Mouse (Mus musculus): ENCODE results near the gene Gse1. TPM values are rescaled to one million over a fixed set of nuclear protein-coding genes. Genes with fewer than 3 reads are reported as not detected.
"Not testable (repeated sequence)": the region's sequence is repeated elsewhere in the genome, so short reads cannot be mapped to it uniquely, and the experiment has no call there.

Gse1 gene
- total RNA-seq, 2 experiments from 2014 or later = 28.9 to 30.8 TPM

DNA sequence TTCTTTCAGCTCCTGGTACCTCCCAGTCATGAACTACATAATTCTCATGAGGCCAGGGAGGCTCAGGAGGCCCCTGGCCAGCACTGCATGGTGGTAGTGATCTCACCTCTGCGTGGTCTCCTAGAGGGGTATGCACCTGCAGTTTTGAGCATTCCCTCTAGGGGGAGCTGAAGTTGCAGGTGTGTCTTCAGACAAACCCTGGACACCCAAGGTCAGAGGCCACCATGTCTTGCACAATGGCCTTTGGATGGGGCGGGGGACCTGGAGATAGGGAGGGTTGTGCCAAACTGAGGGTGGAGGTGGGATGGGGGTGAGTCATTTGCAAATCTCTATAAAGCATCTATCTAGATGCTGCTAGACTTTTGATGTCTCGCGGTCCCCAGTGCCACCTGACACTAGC is 87.4 kb downstream of the Gse1 start:
- intact Hi-C loops (cut with DNase I) = loop anchor here (5.0 kb wide), 1 partner anchor 33 kb away; no protein-coding TSS in a partner anchor
- no peak for DNase-seq

DNA sequence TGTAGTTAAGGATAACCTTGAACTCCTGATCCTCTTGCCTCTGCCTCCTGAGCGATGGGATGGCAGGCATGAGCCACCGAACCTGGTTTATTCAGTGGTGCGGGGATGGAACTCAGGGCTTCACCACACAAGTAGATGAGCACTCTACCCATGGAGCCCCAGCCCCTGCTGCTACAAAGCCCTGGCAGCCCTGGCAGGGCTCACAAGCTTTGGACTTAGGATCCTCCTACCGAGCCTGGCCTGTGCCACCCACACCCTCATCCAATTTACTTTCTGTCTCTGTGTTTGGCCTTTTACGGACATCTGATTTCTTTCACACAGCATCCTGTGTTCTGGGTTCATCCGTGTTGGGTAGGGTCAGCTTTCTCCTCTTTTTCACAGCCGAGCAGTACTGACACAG is 88.5 kb downstream of the Gse1 start:
- intact Hi-C loops (cut with DNase I) = loop anchor here (5.0 kb wide), 1 partner anchor 34 kb away; no protein-coding TSS in a partner anchor
- no peak for DNase-seq

DNA sequence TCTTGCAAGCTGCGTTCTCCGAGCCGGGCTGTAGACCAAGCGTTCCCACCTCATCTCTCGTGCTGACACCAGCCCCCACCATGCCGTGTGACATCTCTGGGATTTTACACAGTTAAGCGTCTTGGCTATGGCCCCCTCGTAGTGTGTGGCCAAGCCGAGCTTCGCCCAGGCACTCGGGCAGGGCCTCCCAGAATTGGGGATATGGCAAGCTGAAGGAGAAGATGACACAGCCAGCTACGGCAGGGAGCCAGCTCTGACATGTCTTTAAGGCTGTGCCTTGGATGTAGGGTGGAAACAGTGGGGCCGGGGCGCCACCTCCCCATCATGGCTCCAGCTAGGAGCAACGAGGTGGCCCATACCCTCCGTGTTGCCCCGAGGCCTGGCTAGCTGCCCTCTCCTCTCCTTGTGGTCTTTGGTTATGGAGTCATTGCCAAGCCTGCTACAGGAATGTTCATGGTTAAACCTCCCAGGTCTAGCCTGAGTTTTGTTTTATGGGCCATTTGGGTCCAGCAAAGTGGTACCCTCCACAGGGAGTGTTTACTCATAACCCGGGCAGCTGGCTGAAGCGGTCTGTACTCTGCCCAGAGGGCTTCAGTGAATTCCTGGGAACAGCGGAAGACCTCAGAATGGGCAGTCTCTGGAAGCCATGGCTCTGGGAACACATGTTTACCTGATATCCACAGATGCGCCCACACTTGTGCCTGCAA is 89.0 kb downstream of the Gse1 start:
- intact Hi-C loops (cut with DNase I) = loop anchor here (5.0 kb wide), 1 partner anchor 35 kb away; no protein-coding TSS in a partner anchor

DNA sequence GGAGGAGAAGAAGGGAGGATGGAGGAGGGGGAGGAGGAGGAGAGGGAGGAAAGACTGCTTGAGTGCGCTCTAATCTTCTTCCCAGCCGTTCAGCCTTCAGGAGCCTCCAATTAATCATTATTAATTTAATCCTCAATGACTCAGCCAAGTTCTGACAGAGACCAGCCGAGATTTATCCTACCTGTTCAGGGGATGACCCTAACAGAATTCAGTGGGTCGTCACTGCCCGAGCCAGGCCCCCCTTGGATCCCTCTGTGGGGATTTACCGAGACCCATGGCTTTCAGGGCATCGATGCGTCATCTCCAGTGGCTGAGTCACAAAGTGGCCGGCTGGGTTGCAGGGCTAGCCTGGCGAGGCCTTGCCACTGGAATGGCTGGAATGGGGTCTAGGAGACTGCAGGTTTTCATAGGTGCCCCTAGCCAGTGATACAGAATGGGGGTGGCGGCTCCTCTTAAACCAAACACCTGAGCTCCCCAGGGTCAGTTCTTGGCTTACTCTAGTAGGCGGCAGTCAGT is 90.3 kb downstream of the Gse1 start:
- no peak for DNase-seq
- intact Hi-C loops (cut with DNase I) = loop anchor here (2.0 to 5.0 kb wide), 2 partner anchors 36 to 140 kb away; no protein-coding TSS in a partner anchor

More for the DNA sequence above, 89.0 kb downstream of the Gse1 start:
- no peak for DNase-seq

GRCm38 (mm10) chr8:120319449-120319848 is 91.2 kb downstream of the Gse1 start:
- peak; percentile 59 to 68 for DNase-seq
- intact Hi-C loops (cut with DNase I) = loop anchor here (1.0 to 5.0 kb wide), 3 partner anchors 18 to 141 kb away; no protein-coding TSS in a partner anchor

DNA sequence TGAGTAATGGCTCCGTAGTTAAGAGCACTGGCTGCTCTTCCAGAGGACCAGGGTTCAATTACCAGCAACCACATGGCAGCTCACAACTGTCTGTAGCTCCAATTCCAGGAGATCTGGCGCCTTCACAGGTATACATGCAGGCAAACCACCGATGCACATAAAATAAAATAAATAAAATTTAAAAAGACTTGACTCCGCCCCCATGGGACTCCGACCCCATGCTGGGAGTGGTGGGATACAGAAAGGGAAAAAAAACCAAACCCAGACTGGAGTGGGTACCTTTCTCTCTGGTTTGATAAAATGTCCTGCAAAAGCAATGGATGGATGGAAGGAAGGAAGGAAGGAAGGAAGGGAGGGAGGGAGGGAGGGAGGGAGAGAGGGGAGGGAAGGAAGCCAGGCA is 91.9 kb downstream of the Gse1 start:
- intact Hi-C loops (cut with DNase I) = no loop called here
- DNase-seq = no peak

- intact Hi-C loops (cut with DNase I) = no loop called here
- DNase-seq = no peak
These were observed 93.5 kb downstream of the Gse1 start for GRCm38 (mm10) chr8:120321724-120322123.

DNA sequence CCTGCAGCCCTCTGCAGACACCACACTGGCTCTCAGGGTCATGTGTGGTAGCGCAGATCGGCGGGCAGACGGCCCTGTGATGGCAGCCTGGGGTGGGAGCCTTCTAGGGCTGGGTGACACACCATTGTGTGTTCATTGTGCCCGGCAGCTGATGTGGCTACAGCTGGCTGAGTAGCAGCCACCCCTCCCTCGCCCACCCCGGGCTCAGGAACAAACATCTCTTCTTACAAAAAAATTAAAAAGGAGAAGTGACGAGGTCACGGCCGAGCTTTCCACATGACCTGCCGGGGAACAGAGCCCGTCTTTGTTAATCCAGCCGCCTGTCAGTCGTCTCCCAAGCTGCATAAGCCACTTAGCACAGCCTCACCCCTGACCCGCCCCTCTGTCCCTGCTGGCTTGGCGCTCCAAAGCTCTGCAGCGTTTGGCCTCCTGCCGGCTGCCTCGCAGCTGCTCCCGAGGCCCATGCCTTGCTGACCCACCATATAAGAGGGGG is 94.7 kb downstream of the Gse1 start:
- DNase-seq = no peak
- intact Hi-C loops (cut with DNase I) = no loop called here

DNA sequence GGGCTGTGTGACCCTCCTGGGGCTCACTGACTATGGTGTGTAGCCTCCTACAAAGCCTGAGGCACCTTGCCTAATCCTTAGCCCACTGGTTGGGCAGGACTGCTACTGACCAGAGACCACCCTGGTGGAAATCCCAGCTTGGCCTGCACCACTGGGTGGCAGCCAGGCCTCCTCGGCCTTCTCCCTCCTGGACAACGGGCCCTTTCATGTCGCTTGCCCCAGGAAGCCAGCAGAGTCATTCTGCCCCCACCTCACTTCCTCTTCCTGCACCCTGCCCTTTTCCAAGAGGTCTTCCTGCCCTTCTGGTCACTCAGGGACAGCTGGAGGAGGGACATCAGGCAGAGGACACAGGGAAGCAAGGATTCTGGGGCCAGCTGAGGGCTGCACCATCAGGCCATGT is 96.3 kb downstream of the Gse1 start:
- no peak for DNase-seq
- intact Hi-C loops (cut with DNase I) = no loop called here

GRCm38 (mm10) chr8:120325172-120325767 is 97.0 kb downstream of the Gse1 start:
- DNase-seq = no peak

GRCm38 (mm10) chr8:120327131-120327554 is 98.9 kb downstream of the Gse1 start:
- intact Hi-C loops (cut with DNase I) = loop anchor here (5.0 kb wide), 1 partner anchor 205 kb away; no protein-coding TSS in a partner anchor
- no peak for DNase-seq

More at GRCm38 (mm10) chr8:120325172-120325767, 97.0 kb downstream of the Gse1 start:
- intact Hi-C loops (cut with DNase I) = loop anchor here (5.0 kb wide), 1 partner anchor 207 kb away; no protein-coding TSS in a partner anchor

DNA sequence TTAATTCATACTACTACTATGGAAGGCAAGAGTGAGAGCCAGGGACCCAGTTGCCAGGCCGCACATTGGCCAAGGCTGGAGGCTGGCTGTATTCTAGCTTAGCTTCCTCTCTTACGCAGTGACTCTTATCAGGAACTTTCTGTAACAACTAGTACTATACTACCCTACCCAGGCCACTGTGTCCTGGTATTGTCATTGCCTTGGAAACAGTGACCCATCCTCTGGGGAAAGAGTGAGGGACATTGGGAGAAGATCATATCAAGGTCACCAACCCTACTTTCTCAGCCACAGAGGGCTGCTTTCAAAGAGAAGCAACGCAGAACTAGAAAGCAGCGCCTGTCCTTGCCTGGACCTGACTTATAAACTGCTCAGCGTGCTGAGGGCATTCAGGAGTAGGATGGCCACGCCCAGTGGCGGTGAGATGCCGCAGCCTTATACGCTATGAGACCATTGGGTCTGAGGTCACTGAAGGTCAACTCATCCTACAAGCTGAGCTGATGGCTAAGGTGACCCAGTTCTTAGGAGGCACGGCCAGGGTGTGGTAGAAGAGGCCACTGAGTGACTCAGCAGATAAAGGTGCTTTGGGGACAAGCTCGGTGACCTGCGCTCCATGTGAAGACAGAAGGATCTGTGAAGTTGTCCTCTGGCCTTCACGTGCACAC is 100.2 kb downstream of the Gse1 start:
- intact Hi-C loops (cut with DNase I) = loop anchor here (5.0 kb wide), 1 partner anchor 204 kb away; no protein-coding TSS in a partner anchor
- no peak for DNase-seq

DNA sequence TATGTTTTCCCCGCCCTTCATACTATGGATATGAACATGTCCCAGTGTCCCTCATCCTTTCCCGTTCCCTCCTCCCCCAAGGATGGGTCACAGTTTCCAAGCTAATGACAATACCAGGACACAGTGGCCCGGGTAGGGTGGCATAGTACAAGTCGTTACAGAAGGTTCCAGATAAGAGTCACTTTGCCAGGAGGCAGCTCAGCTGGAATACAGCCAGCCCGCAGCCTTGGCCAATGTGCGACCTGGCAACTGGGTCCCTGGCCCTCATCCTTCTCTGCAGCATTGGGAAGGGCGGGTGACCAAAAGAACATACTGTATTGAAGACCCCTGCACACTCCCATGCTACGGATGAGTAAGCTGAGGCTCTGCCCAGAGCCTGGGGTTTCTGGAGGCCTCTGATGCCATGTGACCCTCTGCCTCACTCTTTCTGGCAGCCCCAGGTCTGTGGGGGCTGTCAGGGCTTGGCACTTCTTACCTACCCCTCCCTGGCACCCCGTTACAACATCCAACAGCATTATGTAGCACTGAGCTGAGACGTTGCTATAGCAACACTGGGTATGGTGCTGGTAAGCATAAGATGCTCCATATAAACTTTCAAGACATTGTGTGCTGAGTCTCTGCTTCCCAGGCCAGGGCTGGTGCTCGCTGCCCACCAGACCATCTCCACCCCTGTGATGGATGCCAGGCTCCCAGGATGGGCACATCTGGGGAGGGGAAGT is 100.9 kb downstream of the Gse1 start:
- DNase-seq = no peak
- intact Hi-C loops (cut with DNase I) = loop anchor here (5.0 kb wide), 1 partner anchor 203 kb away; no protein-coding TSS in a partner anchor

- intact Hi-C loops (cut with DNase I) = no loop called here
- DNase-seq = no peak
These were observed 102.8 kb downstream of the Gse1 start for GRCm38 (mm10) chr8:120331027-120331426.

GRCm38 (mm10) chr8:120332379-120333229 is 104.3 kb downstream of the Gse1 start:
- DNase-seq = no peak
- intact Hi-C loops (cut with DNase I) = no loop called here

DNA sequence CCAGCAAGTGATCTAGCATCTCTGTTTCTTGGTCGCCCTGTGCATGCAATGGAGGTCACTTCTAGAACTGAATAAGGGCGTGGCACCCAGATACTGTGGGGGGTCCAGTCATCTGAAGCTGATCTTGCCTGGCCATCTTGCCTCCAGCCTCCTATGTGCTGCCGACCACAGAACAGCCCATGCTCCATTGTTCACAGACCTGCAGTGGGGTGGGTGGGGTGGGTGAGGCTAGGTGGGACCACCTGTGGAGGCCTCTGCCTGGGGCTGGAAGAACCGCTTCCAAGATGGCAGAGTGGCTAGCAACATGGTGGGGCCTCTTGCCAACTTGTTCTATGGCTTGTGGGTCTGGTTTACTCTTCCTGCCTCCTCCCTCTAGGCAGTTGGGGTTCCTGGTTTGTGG is 105.4 kb downstream of the Gse1 start:
- intact Hi-C loops (cut with DNase I) = no loop called here
- DNase-seq = no peak

DNA sequence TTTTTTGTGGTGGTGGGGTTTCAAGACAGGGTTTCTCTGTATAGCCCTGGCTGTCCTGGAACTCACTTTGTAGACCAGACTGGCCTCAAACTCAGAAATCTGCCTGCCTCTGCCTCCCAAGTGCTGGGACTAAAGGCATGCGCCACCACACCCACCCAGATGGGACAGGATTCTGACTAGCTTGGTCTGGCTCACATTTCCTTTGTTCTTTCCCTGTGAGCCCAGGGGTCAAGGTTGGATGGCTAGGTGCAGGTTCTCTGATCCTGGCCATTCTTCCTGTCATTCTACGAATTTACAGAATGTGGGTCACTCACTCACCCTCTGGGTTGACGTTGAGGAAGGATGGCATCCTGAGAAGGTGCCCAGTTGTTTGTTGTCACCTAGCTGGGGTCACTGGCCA is 106.0 kb downstream of the Gse1 start:
- DNase-seq; intact Hi-C loops (cut with DNase I): not testable (repeated sequence)

DNA sequence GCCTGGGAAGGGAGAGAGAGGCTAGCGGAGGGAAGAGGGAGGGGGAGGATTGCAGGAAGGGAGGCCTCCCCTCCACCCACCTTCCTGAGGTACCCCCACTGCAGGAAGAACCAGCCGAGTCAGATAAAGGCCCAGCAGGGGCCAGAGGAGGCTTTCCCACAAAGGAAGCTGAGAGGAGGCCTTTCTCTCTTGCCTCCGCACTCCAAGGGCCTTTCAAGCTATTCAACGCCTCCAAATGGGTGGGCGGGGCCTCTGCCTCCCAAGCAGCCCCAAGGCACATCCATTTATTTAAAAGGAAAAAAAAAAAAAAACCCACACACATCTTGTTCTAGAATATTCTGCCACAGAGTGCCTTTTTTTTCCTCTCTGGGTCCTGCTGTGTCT is 106.6 kb downstream of the Gse1 start:
- intact Hi-C loops (cut with DNase I) = no loop called here
- DNase-seq = no peak

Measured in gastrocnemius, postnatal 36 days (tissue).